Mouse (Mus musculus) hindbrain, postnatal 0 days (tissue): ENCODE measurements around the gene Ankdd1a. TPM values are rescaled to one million over a fixed set of nuclear protein-coding genes. Genes with fewer than 3 reads are reported as not detected.

Source experiments
- ATAC-seq: fragments of 200-750 bp; cut with Nextera tagmentation; 2 replicates; pipeline ENCODE4 v1.8.0; 2017; ENCODE audit warnings: mild to moderate bottlenecking, moderate TSS enrichment, moderate library complexity
- DNase-seq: peaks from one replicate; pipeline ENCODE4 v3.0.0-alpha.2; 2015; ENCODE audit warnings: low spot score
- H3K27ac ChIP-seq: fragments of 300-500 bp; sonication (generic); 2 replicates; pipeline ENCODE4 v1.5.1; 2014; ENCODE audit warnings: mild to moderate bottlenecking
- H3K27me3 ChIP-seq: fragments of 300-500 bp; sonication (generic); 2 replicates; pipeline ENCODE4 v1.6.1; 2014; ENCODE audit warnings: low read length, mixed read lengths; ENCODE audit not compliant: insufficient read depth
- H3K36me3 ChIP-seq: fragments of 300-500 bp; sonication (generic); 2 replicates; pipeline ENCODE4 v1.6.1; 2014; ENCODE audit warnings: low read length, mixed read lengths; ENCODE audit not compliant: insufficient read depth
- H3K4me1 ChIP-seq: fragments of 300-500 bp; sonication (generic); 2 replicates; pipeline ENCODE4 v1.6.1; 2014; ENCODE audit warnings: antibody characterized with exemption, low read length, mixed read lengths; ENCODE audit not compliant: insufficient read depth
- H3K4me2 ChIP-seq: fragments of 300-500 bp; sonication (generic); 2 replicates; pipeline ENCODE4 v1.6.1; 2014; ENCODE audit warnings: low read depth, mild to moderate bottlenecking, low read length, moderate library complexity, mixed read lengths
- H3K4me3 ChIP-seq: fragments of 300-500 bp; sonication (generic); 2 replicates; pipeline ENCODE4 v1.5.1; 2014; ENCODE audit warnings: low read length
- H3K9ac ChIP-seq: fragments of 300-500 bp; sonication (generic); replicated peaks from 2 replicates; pipeline ENCODE4 v1.6.1; 2014; ENCODE audit warnings: mild to moderate bottlenecking, low read length, moderate library complexity, mixed read lengths
- H3K9me3 ChIP-seq: fragments of 300-500 bp; sonication (generic); 2 replicates; pipeline ENCODE4 v1.6.1; 2016; ENCODE audit warnings: low read length, mixed read lengths
- CTCF ChIP-seq: IDR thresholded peaks from 2 replicates; pipeline ENCODE4 v1.5.1; 2016; ENCODE audit warnings: antibody characterized with exemption, control low read depth, low read depth
- WGBS: fragments of 180-500 bp; shearing (Covaris S2); extraction: QIAGEN DNeasy Blood & Tissue Kit; methylation state at CpG from one replicate; pipeline ENCODE4 v1.1.7; 2014; 5-methylcytosine and 5-hydroxymethylcytosine counted together
- polyA plus RNA-seq: library from polyadenylated mRNA; unstranded; fragments of >200 nt; fragmentation: Nextera tagmentation; extraction: Ambion mirVana; gene quantifications from 2 replicates; pipeline ENCODE4 v1.2.1, GENCODE M21; 2015
- total RNA-seq: library from RNA; depleted of rRNA; stranded (reverse); fragments of >200 nt; gene quantifications from 2 replicates; pipeline ENCODE4 v1.2.3, GENCODE M21; 2014

Gene Ankdd1a
- total and polyA plus RNA-seq, 2 experiments from 2014 or later, result 1.2 to 5.9 TPM

DNA sequence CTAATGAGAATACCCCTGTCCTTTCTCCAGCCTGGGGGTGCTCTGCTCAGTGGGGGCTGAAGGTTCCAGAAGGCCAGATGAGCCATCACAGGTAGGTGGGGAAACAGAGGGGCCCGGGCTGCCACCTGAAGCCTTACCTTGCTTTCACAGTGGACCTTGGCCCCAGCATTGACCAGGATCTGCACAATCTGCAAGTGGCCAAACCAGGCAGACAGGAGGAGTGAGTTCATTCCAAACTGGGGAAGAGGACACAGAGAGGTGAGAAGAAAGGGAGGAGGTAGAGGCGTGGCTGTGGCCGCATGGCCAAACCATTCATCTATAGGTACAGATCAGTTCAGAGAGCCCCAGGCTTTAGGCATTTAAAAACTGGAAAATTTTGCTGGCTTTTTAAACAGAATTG is 7.5 kb downstream of the Ankdd1a start:
- Histone ChIP-seq H3K27me3 (no peaks in the 10 kb centered on the region), H3K36me3 (no peaks in the 10 kb centered on the region), H3K4me2 (no peak overlapping the region), H3K4me1 (no peaks in the 10 kb centered on the region), H3K9me3 (no peaks in the 10 kb centered on the region), H3K4me3 (no peak overlapping the region), H3K9ac (no peak overlapping the region), H3K27ac (no peak overlapping the region)
- 88% methylated on average over 3 of the region's 3 CpGs for WGBS
- ATAC-seq (no peak), DNase-seq (no peak)
- TF ChIP-seq CTCF, result no peak

DNA sequence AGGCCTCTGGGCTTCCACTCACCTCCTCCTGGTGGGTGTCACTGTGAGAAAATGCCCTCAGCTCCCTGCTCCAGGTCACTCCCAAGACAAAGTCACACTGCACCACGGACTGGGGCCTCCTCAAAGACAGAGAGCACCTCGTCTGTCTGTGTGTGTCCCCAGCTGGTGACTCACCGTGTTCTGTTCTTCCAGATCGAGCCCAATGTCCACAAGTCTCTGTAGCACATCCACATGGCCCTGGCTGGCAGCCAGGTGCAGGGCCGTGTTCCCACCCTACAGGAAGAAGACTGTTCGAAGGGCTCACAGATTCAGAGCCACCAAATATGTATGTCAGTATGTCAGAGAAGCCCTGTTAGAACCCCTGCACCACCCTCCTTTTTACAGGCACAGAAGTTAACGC is 11.5 kb downstream of the Ankdd1a start:
- Histone ChIP-seq H3K4me3 (no peak overlapping the region), H3K9ac (no peak overlapping the region), H3K27me3 (no peaks in the 10 kb centered on the region), H3K4me2 (no peak overlapping the region), H3K27ac (no peak overlapping the region), H3K4me1 (no peaks in the 10 kb centered on the region), H3K9me3 (no peaks in the 10 kb centered on the region), H3K36me3 (no peaks in the 10 kb centered on the region)
- no peak for TF ChIP-seq CTCF
- DNase-seq (no peak), ATAC-seq (no peak)
- WGBS, result 51% methylated on average over 7 of the region's 7 CpGs

DNA sequence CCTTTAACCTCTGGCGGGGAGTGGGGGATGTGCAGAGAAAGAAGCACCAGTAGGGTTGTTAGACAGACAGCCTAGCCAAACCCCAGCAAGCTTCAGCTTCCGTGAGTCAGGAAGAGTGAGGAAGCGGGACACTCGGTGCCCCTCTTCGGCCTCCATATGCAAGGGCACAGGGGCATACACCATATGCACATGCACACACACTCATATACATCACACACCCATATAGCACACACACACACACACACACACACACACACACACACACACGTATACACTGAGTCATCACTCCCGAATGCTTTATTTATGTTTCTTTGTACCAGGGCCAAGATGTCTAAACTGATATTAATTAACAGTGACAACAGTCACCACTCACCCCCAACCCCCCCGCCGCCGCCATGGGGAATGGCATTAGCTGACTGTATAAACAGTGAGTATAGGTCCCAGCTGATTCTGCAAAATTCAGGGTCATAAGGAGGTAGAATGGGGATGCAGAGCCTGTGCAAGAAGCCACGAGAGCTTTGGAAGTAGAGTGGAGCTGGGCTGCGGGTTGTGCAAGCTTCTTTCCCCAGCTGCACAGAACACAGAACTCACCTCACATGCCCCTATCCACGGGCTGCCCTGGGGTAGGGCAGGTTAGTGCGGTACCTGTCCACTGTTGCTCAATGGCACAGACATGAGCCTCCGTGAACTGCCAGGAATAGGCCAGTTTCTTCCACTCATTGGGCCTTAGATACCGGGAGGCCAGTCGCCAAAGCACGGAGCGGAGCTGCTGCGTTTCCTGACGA is 17.1 kb downstream of the Ankdd1a start:
- Histone ChIP-seq H3K4me1 (no peaks in the 10 kb centered on the region), H3K9ac (no peak overlapping the region), H3K27ac (no peak overlapping the region), H3K27me3 (no peaks in the 10 kb centered on the region), H3K9me3 (no peaks in the 10 kb centered on the region), H3K4me3 (no peak overlapping the region), H3K36me3 (no peaks in the 10 kb centered on the region), H3K4me2 (no peak overlapping the region)
- ATAC-seq (no peak), DNase-seq (no peak)
- no peak for TF ChIP-seq CTCF
- 81% methylated on average over 21 of the region's 21 CpGs for WGBS

DNA sequence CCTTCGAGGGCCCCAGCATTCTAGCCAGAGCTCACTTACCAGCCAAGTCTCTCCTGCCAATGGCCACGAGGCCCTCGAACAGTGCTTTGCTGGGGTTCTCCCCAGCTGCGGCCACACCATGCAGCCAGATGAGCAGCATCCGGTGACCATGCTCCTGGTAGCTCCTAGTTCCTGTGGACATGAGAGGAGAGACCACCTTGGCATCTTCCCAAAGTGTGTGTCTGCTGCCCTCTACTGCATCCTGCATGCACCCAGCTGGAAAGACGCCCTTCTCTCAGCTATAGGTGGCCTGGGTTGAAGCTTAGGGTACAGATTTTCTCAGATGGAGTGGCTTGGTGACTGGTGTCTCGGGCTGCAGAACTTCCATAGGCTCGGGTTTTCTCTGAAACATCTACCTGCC is 17.8 kb downstream of the Ankdd1a start:
- no peak overlapping the region for H3K27ac ChIP-seq
- ATAC-seq (peak; percentile 59; the same call in 1 of the 2 replicates), DNase-seq (peak; percentile 78)
- peak; percentile 75 for TF ChIP-seq CTCF
- H3K27me3 ChIP-seq, result no peaks in the 10 kb centered on the region
- H3K9ac ChIP-seq, result no peak overlapping the region
- H3K36me3 ChIP-seq, result no peaks in the 10 kb centered on the region
- H3K4me1 ChIP-seq, result no peaks in the 10 kb centered on the region
- H3K9me3 ChIP-seq, result no peaks in the 10 kb centered on the region
- no peak overlapping the region for H3K4me3 ChIP-seq
- 50% methylated on average over 8 of the region's 8 CpGs for WGBS
- no peak overlapping the region for H3K4me2 ChIP-seq

DNA sequence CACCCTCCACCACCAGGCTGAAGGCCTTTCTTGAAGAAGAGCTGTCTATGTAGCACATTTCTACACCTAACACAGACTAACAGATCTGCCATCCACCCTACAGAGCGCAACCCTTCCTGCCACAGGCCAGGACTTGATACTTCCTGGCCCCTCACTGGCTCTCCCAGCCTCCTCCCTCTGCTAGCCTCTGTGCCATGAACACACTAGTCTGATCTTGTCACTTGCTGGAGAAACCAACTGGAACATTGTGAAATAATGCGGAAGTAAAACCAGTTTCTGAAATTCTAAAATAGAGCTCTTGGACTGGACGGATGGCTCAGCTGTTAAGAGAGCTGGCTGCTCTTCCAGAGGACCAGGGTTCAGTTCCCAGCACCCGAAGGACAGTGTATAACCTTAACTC is 27.1 kb downstream of the Ankdd1a start:
- DNase-seq (no peak), ATAC-seq (no peak)
- no peaks in the 10 kb centered on the region for H3K9me3 ChIP-seq
- no peak overlapping the region for H3K9ac ChIP-seq
- no peak overlapping the region for H3K27ac ChIP-seq
- 92% methylated on average over 4 of the region's 4 CpGs for WGBS
- H3K4me3 ChIP-seq, result no peak overlapping the region
- H3K4me1 ChIP-seq, result no peaks in the 10 kb centered on the region
- H3K4me2 ChIP-seq, result no peak overlapping the region
- no peaks in the 10 kb centered on the region; the same call in 1 of the 2 replicates for H3K36me3 ChIP-seq
- H3K27me3 ChIP-seq, result no peaks in the 10 kb centered on the region
- no peak for TF ChIP-seq CTCF

DNA sequence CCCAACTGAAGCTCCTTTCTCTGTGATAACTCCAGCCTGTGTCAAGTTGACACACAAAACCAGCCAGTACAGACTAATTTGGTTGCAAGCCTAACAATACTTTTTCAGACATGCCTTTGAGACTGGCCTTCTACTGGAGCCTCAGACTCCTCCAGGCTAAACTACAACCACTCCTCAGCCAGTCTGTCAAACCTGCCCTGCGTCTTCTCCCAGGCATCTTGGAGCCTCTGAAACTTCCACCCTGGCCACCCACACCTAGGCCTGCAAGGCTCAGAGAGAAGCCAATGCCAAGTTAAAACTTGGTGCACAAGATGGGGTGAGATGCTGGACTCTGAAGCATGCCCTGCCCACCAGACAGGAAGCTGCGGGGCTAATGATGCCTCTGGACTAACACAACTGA is 27.6 kb downstream of the Ankdd1a start:
- ATAC-seq, result no peak
- peaks cover 2% of the 10 kb centered on the region for H3K36me3 ChIP-seq

DNA sequence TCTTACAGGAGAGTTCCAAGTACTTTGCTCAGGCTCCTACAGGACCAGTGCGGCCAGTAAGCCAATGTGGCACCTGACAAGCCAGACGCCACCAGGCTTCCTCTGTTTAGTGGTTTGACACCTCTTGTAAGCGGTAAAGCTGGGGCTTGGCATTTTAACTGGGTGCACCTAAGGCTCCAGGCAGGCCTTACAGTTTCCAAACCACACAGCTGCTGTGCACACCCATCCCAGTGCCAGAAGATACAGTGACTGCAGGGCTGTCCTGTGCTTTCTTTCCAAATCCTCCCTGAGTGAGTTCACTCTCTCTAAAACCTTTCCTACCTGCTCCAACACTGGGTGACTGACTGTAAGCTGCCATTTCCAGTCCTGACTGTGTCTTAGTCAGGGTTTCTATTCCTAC is 28.5 kb downstream of the Ankdd1a start:
- H3K4me1 ChIP-seq, result no peaks in the 10 kb centered on the region

More for the DNA sequence above, 27.6 kb downstream of the Ankdd1a start:
- H3K4me1 ChIP-seq, result no peaks in the 10 kb centered on the region
- no peak for DNase-seq
- H3K4me3 ChIP-seq, result no peak overlapping the region
- no peaks in the 10 kb centered on the region for H3K27me3 ChIP-seq
- no peak overlapping the region for H3K9ac ChIP-seq
- H3K4me2 ChIP-seq, result no peak overlapping the region
- TF ChIP-seq CTCF, result no peak
- WGBS, result 86% methylated on average over 2 of the region's 2 CpGs
- H3K9me3 ChIP-seq, result no peaks in the 10 kb centered on the region
- no peak overlapping the region for H3K27ac ChIP-seq

More for the DNA sequence above, 28.5 kb downstream of the Ankdd1a start:
- no peaks in the 10 kb centered on the region for H3K27me3 ChIP-seq
- ATAC-seq (no peak), DNase-seq (no peak)
- H3K9ac ChIP-seq, result no peak overlapping the region
- no peaks in the 10 kb centered on the region for H3K9me3 ChIP-seq
- no peak for TF ChIP-seq CTCF
- H3K27ac ChIP-seq, result no peak overlapping the region
- H3K4me3 ChIP-seq, result no peak overlapping the region
- peaks cover 11% of the 10 kb centered on the region for H3K36me3 ChIP-seq
- no peak overlapping the region for H3K4me2 ChIP-seq
- 97% methylated on average over 3 of the region's 3 CpGs for WGBS
